Mouse (Mus musculus): ENCODE results near the gene Spns1.

Spns1 gene

DNA sequence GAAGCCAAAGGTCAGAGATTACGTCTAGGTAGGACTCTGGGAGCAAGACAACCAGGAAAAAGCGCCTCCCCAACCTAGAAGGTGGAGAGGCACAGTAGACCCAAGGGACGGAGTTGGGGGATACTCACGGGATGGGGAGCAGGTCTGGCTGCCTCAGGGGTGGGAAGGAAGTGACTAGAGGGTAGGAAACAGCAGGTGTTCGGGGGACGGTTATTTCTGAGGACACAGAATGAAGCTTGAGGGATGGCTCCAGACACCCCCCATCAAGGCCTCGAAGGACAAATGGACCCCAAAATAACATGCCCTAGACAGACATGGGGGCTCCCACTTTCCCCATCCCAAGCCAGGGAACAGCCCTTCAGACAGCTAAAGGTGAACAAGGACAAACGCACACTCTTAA, 8.9 kb downstream of the Spns1 start:
- DNase-seq: no peak

DNA sequence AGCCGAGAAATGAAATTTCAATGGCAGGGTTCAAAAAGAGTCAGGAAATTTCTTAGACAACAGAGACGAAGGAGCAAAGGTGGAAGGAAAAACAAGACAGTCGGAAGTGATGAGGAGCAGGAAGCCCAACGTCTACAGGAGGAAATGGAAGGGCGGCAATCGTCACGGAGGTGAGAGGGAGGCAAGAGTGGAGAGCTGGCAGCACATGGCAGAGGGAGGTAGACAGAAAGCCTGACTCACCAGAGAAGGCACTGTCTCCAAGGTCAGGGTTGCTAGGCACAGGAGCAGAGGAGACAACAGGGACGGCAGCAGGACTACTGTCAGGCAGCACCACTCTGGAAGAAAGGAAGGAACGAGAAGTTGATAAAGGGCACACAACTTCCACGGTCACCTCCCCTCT, 9.6 kb downstream of the Spns1 start:
- DNase-seq: no peak

GRCm38 (mm10) chr7:126363038-126363437, 14.2 kb downstream of the Spns1 start:
- no peak for DNase-seq

DNA sequence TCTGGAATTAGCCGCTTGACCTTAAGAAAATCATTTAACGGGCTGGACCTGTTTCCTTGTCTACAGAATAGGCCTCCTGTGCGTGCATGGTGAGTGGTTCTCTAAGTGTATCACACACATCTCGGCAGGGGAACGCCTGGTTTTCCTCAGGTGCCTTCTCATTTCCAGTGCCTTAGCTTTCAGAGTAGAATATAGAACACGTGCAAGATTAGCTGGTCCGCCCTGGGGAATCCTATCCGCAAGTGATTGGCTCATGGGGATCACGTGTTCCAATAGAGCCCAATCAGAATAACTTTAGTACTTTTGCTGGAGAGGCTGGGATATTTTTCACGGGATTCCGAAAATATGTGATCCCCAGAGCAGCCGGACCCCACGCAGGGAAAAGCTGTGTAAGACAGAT, 18.2 kb downstream of the Spns1 start:
- DNase-seq: no peak

GRCm38 (mm10) chr7:126358413-126358812, 18.8 kb downstream of the Spns1 start:
- no peak for DNase-seq

DNA sequence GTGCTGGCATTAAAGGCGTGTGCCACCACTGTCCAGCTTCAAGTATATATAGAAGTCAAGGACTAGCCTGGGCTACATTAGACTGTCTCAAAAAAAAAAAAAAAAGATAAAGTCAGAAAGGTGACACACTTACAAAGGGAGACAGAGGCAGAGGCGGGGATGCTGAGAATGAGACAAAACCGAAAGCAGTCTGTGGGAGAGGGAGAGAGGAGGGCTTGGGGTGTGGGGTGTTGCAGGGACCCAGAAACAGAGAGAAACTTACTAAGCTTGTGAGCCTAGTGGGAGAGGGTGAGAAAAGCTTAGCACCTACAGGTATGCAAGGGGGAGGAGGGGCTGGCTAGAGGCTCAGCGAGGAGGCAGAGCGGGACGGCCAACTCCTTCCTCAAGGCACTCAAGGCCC, 19.4 kb downstream of the Spns1 start:
- no peak for DNase-seq

GRCm38 (mm10) chr7:126356793-126357591, 20.3 kb downstream of the Spns1 start:
- DNase-seq: no peak

GRCm38 (mm10) chr7:126355847-126356597, 21.2 kb downstream of the Spns1 start:
- DNase-seq: no peak

GRCm38 (mm10) chr7:126354738-126355614, 22.3 kb downstream of the Spns1 start:
- DNase-seq: no peak

DNA sequence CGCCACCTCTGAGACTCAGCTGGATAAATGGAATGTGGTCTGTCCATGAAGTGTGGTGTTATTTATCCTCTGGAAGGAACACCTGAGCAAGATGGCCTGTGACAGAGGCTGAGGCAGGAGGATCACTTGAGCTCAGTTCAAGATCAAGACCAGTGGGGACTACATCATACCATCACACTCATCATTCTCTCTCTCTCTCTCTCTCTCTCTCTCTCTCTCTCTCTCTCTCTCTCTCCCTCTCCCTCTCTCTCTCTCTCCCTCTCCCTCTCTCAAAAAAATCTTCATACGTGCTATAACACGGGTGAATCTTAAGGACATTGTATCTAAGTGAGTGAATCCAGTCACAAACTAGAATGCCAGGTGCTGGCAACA, 23.3 kb downstream of the Spns1 start:
- DNase-seq: no peak

DNA sequence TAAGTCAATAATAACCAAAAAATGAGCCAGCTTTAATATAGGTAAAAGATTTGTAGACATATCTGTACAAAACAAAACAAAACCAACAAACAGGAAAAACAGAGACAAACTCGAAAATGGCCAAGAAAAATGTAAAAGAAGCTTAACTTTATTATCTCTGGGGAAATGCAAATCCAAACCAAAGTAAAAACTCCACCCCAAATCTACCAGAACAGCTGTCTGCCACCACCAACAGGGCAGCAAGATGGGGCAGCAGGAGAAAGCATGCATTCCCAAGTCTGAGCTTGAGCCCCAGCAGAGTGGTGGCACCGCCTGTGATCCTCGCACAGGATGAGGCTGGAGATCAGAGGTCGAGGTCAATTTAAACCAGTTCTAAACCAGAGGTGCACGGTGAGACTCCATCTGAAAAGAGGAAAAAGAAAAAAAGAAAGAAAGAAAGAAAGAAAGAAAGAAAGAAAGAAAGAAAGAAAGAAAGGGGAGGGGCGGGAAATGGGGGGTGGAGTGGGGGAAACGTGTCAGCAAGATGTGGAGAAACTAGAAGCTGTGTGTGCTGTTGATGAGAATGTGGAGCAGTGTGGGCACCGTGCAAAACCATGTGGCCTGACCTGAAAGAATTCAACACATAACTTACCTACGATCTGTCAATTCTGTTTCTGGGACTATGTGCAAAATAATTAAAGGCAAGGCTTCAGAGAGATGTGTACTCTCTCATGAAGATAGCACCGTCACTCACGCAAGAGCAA, 23.8 kb downstream of the Spns1 start:
- DNase-seq: no peak

GRCm38 (mm10) chr7:126351419-126351951, 25.8 kb downstream of the Spns1 start:
- DNase-seq: no peak

GRCm38 (mm10) chr7:126350748-126351418, 26.4 kb downstream of the Spns1 start:
- no peak for DNase-seq

GRCm38 (mm10) chr7:126348293-126348692, 29.0 kb downstream of the Spns1 start:
- DNase-seq: no peak

- DNase-seq: no peak
These were observed 30.2 kb downstream of the Spns1 start for GRCm38 (mm10) chr7:126347098-126347497.

DNA sequence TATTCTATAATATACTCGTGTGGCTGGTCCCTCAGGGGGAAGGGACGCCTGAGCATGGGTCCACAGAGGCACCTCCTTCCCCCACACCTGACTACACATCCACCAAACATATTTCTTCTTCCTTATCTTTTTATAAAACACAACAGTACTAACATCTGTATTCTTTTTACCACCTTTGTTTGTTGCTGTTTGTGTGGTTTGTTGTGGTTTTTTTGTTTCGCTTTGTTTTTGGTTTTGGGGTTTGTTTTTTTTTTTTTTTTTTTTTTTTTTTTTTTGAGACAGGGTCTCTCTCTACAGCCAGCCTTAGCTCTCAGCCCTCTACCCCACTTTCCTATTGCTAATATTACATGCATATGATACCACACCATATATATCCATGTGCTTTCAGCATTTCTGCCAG, 31.3 kb downstream of the Spns1 start:
- DNase-seq: no peak

GRCm38 (mm10) chr7:126345557-126345956, 31.7 kb downstream of the Spns1 start:
- DNase-seq: no peak

GRCm38 (mm10) chr7:126340896-126341295, 36.4 kb downstream of the Spns1 start:
- no peak for DNase-seq

- DNase-seq: no peak
These were observed 37.0 kb downstream of the Spns1 start for GRCm38 (mm10) chr7:126340206-126340618.

- no peak for DNase-seq
These were observed 37.7 kb downstream of the Spns1 start for GRCm38 (mm10) chr7:126339521-126339971.

GRCm38 (mm10) chr7:126338906-126339305, 38.3 kb downstream of the Spns1 start:
- DNase-seq: no peak

GRCm38 (mm10) chr7:126335556-126335955, 41.7 kb downstream of the Spns1 start:
- no peak for DNase-seq
